Mouse (Mus musculus): ENCODE data around the gene Acot7. TPM values are rescaled to one million over a fixed set of nuclear protein-coding genes. Genes with fewer than 3 reads are reported as not detected.

Acot7 gene
- total RNA-seq, 1 experiment from 2014 or later, result 34.6 TPM

DNA sequence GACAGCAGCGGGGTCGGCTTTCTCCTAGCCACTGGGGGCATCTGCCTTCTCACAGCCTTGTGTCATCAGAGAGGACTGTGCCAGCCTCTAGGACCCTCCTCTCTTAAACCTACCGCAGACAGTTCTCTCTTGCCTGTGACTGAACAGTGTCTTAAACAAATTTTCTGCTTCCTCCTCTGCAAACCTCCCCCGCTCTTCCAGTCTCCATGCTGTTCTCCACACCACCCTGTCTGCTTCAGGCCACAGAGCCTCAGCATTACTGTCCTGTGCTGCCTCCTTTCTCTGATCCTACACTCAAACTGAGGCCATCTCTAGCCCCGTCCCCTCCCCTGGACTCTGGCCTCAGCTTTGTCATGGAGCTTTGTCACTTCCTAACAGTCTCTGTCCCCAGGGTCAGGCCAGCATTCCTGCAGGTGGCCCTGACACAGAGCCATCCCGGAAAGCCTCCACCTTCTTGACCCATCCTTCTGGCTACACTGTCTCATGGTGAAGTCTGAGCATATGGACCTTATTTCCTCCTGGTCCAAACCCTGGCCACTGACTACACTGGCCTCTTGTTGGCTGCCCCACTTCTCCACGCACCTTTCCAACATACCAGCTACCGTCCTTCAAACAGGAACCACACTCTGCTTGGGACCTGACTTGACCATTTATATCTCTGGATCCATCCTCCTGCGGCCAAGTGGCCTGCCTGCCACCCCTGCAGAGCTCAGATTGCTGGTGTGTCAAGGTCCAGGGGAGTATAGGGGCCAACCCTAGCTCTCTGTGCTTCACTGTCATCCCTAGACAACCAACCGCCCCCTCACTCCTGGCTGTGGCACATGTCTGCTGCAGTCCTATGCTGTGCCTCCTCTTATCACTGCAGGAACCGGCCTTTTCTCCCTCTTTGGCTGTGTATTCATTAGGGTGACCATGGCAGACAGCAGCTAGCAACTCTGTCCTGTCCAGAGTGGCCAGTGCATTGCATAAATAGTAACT lies 66.9 kb downstream of the Acot7 start:
- DNase-seq, result no peak

DNA sequence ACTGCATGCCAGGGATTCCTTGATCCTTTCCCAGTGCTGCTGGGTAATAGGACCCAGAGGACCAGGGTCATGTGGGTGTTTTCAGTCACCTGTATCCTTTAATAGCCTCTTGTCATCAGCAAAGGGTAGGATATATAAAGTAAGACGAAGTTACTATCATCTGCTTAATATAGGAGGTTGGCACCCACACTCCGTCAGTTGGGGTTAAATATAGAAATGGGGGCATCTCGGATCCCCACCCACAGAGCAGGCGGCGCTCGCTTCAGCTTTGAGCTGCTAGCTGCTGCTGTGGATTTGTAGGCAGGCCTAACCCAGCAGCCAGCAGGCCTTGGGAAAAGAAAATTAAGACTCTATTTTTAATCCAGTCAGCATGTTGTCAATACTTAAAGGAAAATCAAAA lies 68.1 kb downstream of the Acot7 start:
- no peak for DNase-seq

DNA sequence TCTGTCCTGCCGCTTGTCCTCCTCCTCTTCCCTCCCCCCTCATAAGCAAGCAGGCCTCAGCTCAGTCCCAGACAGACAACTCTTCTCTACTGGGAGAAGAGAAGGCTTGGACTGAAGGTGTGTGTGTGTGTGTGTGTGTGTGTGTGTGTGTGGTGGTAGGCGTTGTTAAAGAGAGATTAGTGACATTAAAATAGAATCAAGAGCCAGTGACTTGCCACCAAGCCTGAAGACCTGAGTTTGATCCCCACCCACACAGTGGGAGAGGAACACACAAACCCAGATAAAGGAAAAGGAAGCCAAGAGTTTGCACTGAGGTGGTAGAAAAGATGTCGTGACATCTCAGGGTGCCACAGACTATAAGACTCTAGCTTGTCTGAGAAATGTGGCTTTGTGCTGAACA lies 69.3 kb downstream of the Acot7 start:
- no peak for DNase-seq

DNA sequence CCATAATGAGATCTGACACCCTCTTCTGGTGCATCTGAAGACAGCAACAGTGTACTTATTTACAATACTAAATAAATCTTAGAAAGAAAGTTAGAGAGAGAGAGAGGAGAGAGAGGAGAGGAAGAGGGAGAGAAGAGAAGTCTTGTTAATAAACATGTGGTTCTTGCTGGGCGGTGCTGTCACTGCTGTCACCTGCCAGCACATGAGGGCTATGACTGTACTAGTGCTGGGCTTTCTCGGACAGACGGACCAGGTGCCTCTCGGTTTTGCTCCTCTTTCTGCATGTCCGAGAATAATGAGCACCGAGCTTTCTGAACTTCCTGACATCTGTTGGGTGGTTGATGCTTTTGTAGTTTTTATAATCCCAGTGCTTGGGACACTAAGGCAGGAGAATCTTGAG lies 72.7 kb downstream of the Acot7 start:
- DNase-seq, result no peak

DNA sequence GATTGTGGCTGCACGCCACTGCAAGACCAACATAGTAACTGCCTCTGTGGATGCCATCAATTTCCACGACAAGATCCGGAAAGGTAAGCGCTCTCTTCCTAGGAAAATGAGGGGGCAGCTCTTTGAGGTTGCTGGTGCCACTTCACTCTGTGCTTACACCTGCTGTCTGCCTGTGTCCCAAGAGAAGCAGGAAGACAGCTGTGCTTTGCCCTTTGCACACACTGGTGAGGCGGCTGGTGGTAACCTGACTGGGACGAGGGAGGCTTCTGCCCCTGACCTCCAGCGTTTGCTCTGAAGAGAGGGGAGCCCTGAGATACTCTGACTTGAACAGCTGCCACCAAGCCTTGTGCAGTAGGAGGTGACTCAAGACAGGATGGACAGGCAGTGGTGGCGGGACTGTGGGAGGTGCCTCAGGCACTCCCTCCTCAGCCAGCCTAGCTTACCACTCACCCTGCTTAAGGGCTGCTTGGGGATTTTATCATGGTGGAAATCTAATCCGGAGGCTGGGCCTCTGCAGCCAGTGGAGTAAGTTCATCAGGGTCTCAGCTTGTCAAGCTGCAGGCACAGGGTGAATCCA lies 75.3 kb downstream of the Acot7 start:
- peak; percentile 40 for DNase-seq

DNA sequence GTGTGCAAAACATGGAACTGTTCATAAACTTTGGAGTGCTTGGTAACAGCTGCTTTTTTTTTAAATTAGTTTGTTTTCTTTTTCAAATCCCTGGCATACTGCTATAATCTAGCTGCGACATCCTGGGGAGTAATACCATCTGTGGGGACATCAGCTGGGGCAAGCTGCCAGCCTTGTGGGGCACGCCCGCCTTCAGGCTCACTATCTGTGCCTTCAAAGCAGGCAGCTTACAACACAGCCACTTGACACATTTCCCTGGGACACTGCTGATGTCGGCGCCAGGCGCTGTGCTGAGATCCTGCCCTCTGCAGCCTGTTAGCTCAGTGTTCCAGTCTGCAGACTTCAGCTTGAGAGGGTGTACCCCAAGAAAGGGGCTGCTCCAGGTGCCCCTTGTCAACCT lies 79.1 kb downstream of the Acot7 start:
- DNase-seq, result peak; percentile 63

DNA sequence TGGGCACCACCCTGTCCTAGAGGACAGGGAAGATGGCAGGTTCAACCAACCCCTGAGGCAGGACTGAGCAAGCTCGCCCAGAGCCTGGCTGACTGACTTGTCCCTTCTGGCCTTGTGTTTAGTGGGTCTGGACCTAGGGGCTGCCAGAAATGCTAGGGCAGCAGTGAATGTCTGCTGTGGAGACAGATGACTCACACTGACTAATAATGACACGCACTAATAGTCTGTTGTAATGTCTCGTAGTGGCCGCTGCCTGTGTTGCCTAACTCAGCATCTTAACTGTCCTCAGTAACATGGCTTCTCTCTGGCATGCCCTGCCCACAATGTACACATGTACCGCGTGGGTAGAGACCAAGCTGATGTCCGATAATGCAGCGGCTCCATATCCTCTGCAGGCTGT lies 82.5 kb downstream of the Acot7 start:
- no peak for DNase-seq

DNA sequence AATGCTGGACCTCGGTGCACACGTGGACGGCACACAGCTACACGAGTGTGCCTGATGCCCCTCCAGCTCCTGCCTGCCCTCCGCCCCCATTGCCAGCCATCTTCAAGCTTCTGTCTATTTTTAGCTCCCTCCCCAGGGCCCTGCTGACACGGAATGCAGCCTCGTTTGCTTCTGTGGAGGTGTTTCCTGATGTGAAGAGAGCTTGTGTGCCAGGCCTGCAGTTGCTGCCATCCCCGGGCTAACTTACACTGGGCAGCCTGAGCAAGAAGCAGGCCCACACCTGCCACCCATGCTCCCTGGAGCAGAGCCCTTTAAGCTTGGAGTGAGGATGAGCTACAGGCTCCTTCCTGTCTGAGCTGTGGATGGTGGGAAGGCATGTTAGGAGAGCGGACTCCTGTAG lies 84.3 kb downstream of the Acot7 start:
- DNase-seq, result no peak

DNA sequence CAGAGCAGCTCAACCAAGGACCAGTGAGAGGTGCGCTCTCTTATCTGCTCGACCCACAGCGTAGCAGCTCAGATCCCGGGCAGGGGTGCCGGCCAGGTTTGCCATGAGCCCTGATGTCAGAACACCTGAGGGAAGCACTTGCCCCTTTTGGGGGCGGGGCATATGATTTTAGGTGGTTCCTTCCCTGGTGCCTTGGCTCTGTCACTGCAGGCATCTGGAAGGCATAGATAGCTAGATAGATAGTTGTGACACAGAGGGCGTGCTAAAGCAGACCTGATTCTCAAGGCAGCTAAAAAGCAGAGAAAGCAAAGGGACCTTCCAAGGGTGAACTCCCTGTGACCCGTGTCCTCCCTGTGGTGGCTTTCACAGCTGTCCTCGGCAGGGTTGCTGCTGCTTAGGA lies 85.2 kb downstream of the Acot7 start:
- no peak for DNase-seq

DNA sequence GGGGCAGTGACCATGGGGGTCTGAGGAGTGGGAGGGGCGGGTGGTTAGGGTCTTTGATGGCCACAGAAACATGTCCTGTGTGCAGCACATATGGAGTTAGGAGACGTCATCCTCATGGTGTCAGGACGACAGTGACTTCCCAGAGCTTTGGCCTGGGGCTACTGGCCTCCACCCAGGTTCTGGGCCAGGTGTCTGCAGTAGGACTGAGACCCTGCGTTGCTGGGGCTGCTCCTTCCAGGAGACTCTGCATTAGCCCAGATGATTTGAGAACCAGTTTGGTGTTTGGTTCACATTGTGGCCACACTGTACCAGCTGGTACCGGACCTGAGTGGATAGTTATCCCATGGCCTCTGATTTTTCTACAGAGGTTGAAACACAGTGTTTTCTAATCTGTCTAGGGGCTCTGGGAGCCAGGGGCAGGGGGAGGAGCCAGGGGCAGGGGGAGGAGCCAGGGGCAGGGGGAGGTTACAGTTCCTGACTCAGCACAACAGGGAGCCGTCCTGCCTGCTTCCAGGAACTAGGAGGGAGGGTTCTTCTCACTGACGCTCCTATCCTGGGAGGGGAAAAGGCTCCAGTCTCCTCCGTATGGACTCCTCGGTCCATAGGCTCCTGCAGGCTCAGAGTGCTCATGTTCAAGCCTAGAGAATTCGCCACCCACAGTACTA lies 85.7 kb downstream of the Acot7 start:
- no peak for DNase-seq

DNA sequence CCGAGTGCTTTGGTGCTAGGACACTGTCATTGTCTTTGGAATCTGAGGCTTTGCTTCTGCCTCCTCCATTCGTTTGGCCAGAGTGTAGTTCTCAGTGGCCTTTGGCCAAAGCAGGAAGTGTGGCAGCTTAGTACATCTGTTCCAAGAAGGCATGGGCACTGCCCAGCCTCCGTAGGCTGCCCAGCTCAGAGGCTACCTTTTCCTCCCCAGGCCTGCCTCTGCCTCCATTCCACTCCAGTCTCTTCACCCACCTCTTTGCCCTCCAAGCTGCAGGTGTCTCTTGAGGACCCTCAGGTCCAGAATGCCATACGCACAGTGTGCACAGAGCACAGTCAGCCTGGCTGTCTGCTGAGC lies 86.2 kb downstream of the Acot7 start:
- DNase-seq, result no peak

DNA sequence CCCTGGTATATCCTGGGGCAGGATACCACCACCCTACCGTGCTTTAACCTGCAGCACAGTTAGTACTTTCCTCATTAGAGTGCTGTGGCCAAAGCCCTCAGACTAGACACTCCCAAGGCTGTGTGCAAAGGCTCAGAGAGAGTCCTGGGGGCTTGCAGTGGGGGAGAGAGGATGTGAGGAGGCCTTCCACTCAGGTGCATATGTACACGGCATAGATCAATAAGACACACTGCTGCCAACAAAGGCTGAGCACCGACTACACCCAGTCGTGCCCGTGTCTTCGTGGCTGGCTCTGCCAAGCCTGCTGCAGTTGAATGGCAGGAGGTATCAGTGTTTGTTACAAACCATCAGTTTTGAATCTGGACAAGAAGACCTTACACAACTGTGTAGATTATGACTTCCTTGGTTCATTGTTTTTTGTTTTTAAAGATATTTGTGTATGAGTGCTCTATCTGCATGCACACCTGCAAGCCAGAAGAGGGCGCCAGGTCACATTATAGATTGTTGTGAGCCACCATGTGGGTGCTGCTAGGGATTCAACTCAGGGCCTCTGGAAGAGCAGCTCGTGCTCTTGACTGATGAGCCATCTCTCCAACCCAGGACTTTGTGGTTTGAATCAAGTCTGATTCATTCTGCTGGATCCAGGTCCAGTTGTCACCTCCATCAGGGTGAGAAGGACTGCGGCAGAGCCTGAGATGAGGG lies 87.1 kb downstream of the Acot7 start:
- DNase-seq, result no peak

DNA sequence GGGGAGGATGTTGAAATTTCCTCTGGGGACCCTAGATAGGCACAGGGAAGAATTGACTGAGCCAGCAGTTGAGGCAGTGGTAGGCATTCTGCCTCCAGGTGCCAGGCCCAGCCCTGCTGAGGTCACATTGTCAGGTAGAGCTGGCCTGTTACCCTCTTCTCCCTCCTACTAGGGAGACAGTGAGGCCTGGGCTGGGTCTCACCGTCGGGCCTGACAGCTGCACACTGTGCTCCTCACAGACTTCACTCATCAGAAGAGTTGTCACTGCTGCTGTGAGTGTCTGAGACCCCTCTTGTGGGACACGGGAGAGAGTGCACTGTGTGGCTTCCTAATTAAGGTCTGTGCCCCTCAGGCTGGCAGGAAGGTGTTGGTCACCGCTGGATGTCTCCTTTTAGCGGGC lies 87.9 kb downstream of the Acot7 start:
- DNase-seq, result no peak

DNA sequence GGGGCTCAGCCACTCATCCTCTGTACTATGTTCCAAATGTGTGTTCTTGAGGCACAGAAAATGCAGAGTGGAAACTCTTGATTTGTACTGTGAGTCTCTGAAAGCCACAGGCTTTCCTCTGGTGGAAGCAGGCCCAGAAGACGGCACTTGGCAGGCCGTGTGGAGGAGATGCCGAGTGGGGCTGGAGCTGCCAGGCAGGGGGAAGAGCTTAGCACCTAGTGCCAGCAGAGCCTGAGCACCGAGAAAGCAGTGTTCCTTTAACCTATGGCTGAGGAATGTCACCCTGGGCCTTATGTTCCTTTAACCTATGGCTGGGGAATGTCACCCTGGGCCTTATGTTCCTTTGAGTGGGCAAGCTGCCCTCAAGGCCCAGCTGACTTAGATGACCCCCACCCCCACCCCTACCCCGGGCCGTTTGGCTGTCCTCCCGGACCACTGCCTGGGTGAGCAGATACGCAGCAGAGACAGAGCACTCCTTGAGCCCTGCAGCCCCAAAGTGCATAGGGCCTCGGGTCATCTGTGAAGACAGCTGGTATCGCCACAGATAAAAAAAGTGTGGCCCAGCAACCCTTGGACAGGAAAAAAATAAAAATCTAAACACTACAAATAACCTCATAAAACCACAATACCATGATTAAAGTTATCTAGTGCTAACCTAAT lies 88.4 kb downstream of the Acot7 start:
- DNase-seq, result no peak

DNA sequence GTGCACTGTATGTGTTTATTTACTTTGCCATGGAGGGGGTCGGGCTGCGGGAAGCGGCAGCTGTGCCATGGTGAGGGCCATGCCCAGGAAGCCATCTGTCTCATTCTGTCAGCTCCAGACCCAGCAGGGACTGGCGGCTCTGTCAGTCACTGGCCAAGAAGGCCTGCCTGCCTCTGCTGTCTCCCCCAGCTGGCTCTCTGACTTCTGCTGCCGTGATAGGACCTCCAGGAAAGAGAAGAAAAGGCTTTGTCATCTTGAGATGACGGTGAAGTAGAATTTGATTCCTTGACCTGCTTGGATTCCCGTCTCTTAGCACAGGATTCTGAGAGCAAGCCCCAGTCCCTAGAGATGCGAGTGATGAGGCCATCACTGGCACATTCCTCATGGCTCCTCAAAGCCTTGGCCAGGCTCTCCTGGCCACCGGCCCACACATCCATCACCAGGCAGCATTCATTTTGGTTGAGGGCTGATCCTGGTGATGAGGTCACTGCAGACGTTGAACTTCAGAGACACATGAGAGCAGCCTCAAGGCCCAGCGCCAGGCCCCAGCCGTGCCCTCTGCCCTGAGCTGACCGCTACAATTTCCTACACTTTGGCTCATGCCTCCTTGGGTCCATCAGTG lies 89.9 kb downstream of the Acot7 start:
- peak; percentile 65 for DNase-seq

DNA sequence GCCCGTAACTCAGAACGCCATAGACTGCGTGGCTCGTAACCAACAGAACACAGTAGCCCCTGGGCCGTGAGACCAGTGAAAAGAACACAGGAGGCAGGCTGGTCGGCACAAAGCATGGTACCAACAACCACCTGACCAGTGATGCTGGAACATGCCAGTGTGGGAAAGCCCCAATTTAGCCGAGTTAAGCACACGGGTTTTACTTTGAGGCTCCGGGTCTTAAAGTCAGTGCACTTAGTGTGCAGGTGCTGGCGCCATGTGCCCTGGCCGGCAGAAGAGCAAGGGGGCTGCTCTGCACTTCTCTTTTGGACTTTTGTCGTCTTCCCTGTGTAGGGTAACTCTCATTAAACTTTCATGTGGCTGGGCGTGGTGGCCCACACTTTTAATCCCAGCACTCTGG lies 92.0 kb downstream of the Acot7 start:
- no peak for DNase-seq

DNA sequence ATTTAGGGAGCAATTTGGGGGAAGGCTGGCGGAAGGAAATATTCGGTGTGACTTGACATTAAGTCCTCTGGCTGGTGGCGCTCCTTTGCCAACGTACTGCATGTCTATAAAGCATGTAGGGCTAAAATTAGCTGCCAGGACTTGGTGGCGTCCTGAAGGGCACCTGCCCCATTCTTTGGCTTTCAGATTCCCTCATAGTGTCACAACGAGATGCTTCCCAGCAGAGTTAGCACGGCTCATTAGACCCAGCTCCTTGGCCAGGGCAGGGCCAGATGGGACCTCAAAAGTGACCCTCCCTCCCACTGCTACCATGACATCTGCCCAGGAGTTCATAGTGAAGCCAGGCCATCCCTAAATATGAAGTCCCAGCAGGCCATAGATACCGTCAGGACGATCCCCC lies 92.7 kb downstream of the Acot7 start:
- DNase-seq, result no peak

DNA sequence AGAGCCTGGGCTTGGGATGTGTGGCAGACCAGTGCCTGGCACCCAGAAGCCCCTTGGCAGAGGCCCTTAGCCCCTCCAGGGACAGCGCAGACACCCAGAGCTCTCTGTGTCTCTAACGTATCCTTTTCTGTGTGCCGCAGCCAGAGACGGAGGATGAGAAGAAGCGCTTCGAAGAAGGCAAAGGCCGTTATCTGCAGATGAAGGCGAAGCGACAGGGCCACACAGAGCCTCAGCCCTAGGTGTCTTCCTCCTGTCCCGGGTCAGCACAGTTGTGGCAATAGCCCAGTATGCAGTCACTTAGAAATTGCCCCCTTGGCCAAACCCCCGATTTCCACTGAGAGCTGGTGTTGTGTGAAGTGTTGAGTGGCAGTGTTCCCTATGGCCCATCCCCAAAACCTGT lies 93.4 kb downstream of the Acot7 start:
- DNase-seq, result no peak

DNA sequence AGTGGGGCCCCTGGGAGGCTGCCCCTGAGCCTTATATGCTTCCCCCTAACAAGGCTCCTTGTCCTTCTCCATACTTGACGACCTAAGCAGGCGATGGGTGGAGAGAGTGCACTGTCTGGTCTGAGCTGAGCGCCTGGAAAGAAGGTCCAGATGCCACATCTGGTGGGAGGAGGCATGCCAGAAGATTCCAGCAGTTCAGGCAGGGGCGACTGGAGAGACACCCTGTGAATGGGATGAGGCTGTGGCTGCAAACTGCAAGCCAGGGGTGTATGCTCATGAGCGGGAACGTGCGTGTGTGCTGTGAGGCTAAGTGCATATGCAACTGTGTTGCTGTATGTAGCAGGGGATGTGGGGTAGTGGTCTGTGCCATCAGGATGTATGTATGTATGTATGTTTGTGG lies 94.1 kb downstream of the Acot7 start:
- DNase-seq, result no peak

DNA sequence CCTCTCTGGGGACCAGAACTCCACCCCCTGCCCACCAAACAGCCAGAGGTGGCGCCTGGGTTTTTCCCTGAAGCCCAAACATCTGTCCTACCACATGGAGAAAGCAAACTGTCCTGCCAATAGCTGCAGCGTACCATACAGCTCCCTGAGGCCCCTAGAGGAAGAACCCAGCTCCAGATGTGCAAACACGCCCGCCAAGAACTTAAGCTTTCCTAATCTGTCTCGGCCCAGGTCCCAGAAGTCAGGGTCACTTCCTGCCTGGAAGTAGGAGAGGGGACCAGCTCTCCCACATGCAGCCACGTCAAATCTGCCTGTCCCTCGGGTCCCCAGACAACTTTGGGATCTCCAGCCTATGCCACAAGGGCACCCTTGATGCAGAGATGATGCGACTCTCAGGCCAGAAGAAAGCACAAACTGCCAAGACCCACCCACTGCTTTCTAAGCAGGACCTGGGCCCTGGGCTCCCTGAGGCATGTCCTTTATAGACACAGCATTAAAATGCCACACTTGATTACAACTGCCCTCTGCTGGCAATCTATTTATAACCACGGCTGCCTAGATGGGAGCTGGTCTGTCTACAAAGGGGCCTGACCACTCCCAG lies 94.6 kb downstream of the Acot7 start:
- DNase-seq, result no peak

DNA sequence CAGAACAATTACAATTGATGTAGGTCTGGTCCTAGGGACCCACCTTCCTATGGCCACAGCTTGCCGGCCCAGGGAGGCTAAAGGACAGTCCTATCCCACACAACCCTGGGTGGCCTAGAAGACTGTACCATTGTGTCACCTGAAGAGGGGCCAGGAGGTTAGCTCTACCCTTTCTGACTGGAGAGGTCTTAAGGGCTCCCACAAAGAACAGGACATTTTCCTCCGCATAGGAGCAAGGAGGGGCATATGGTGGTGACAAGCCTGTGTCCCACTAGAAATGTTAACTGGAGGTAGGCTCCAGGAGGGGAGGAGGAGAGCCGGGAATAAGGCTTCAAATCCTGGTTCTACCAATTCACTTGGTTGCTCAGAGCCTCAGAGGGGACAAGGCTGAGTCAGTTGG lies 95.3 kb downstream of the Acot7 start:
- DNase-seq, result no peak
